Mouse (Mus musculus) ES-Bruce4 (cell line): ENCODE measurements around the gene Mfn2.

Source experiments
- CTCF ChIP-seq: IDR thresholded peaks from one replicate; pipeline ENCODE4 v1.8.1; 2011; ENCODE audit warnings: low read depth, low read length
- EP300 ChIP-seq: IDR thresholded peaks from 2 replicates; pipeline ENCODE4 v1.6.1; 2011; ENCODE audit warnings: low read depth, low read length; ENCODE audit not compliant: insufficient read depth

GRCm38 (mm10) chr4:147842871-147843270, 61.6 kb downstream of the Mfn2 start:
- TF ChIP-seq CTCF (no peak), EP300 (no peak)
